Mouse (Mus musculus): ENCODE data around the gene Iqcj.

DNA sequence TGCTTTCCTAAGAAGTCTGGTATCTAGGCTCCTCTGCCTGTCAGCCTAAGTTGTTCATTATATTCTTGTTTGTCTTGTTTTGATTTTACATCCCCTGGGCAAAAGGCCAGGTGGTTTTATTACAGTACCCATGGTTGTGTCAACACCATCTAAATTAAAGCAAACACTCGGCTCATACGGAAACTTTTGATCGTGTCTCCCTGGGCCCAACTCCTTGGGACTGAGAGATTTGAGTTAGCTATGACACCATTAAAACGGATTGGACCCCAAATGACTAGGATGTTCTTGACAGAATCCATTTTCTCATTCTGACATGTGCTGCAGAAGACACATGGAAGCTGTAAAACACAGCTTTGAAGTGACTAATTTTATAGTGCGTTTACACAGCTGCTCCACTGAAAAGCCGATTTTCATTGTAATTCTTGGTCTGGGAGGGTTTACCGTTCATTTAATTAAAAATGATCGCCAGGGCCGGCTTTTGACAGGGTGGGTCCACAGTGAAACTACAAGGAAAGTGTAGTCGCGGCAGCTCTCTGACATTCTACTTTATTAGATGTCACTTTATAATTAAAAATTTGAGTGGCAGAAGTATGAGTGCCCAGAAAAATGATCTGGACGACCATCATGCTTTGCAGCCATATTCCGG, 24.5 kb upstream of the Iqcj start:
- TF ChIP-seq CTCF (IDR thresholded peaks at IDR 0.05; ENCODE audit: extremely low read depth, insufficient read depth, insufficient read length, insufficient replicate concordance) (no peak), POLR2A (IDR thresholded peaks at IDR 0.05; ENCODE audit: low read depth, low read length) (no peak)

Data from spleen, adult 2 months (tissue).